Mouse (Mus musculus) heart, embryonic 14.5 days (tissue): ENCODE results near the gene Lpcat2. TPM values are rescaled to one million over a fixed set of nuclear protein-coding genes. Genes with fewer than 3 reads are reported as not detected.

Experiments
- ATAC-seq: fragments of 200-750 bp; cut with Nextera tagmentation; 2 replicates; pipeline ENCODE4 v1.8.0; 2017; ENCODE audit warnings: low read depth, moderate TSS enrichment; ENCODE audit not compliant: insufficient number of reproducible peaks, insufficient read depth, low FRiP score
- H3K27ac ChIP-seq, 2 experiments: fragments of 200-500 bp in 1 of 2; fragments of 300-500 bp in 1 of 2; sonication (generic) in 1 of 2; replicated peaks in 1 of 2; 2 replicates each; pipeline ENCODE4 v1.5.1; 2012 to 2014; ENCODE audit warnings: low read depth in 2 of 2, low read length in 2 of 2, control low read depth in 1 of 2, mild to moderate bottlenecking in 1 of 2, mixed read lengths in 1 of 2; ENCODE audit not compliant: control insufficient read depth in 1 of 2, insufficient read depth in 1 of 2
- H3K27me3 ChIP-seq: fragments of 300-500 bp; sonication (generic); 2 replicates; pipeline ENCODE4 v1.6.1; 2014; ENCODE audit warnings: mild to moderate bottlenecking, low read length, control low read depth; ENCODE audit not compliant: control insufficient read depth, insufficient read depth
- H3K36me3 ChIP-seq: fragments of 300-500 bp; sonication (generic); 2 replicates; pipeline ENCODE4 v1.6.1; 2014; ENCODE audit warnings: mild to moderate bottlenecking, control low read depth, low read length, mixed read lengths; ENCODE audit not compliant: control insufficient read depth, insufficient read depth
- H3K4me1 ChIP-seq, 2 experiments: fragments of 200-500 bp in 1 of 2; fragments of 300-500 bp in 1 of 2; sonication (generic) in 1 of 2; 2 replicates each; pipeline ENCODE4 v1.6.1; 2012 to 2014; ENCODE audit warnings: low read length in 2 of 2, control low read depth in 1 of 2, mixed read lengths in 1 of 2; ENCODE audit not compliant: control insufficient read depth in 2 of 2, insufficient read depth in 2 of 2
- H3K4me2 ChIP-seq: fragments of 300-500 bp; sonication (generic); 2 replicates; pipeline ENCODE4 v1.6.1; 2014; ENCODE audit warnings: mild to moderate bottlenecking, low read length
- H3K4me3 ChIP-seq, 2 experiments: fragments of 200-500 bp in 1 of 2; fragments of 300-500 bp in 1 of 2; sonication (generic) in 1 of 2; 2 replicates each; pipeline ENCODE4 v1.5.1; 2012 to 2014; ENCODE audit warnings: low read length in 2 of 2, mild to moderate bottlenecking in 2 of 2, control low read depth in 1 of 2, low read depth in 1 of 2, moderate library complexity in 1 of 2; ENCODE audit not compliant: control insufficient read depth in 1 of 2, insufficient read depth in 1 of 2
- H3K9ac ChIP-seq: fragments of 300-500 bp; sonication (generic); 2 replicates; pipeline ENCODE4 v1.6.1; 2014; ENCODE audit warnings: mild to moderate bottlenecking, low read length
- H3K9me3 ChIP-seq: fragments of 300-500 bp; sonication (generic); 2 replicates; pipeline ENCODE4 v1.6.1; 2016; ENCODE audit warnings: low read length, control low read depth; ENCODE audit not compliant: control insufficient read depth
- WGBS: fragments of 180-500 bp; shearing (Covaris S2); extraction: QIAGEN DNeasy Blood & Tissue Kit; methylation state at CpG from one replicate; pipeline ENCODE4 v1.1.7; 2014; 5-methylcytosine and 5-hydroxymethylcytosine counted together
- polyA plus RNA-seq: library from polyadenylated mRNA; unstranded; fragments of >200 nt; fragmentation: Nextera tagmentation; extraction: Ambion mirVana; gene quantifications from 2 replicates; pipeline ENCODE4 v1.2.1, GENCODE M21; 2014

Gene Lpcat2
- 5.0 and 5.7 TPM in 2 replicates for polyA plus RNA-seq

DNA sequence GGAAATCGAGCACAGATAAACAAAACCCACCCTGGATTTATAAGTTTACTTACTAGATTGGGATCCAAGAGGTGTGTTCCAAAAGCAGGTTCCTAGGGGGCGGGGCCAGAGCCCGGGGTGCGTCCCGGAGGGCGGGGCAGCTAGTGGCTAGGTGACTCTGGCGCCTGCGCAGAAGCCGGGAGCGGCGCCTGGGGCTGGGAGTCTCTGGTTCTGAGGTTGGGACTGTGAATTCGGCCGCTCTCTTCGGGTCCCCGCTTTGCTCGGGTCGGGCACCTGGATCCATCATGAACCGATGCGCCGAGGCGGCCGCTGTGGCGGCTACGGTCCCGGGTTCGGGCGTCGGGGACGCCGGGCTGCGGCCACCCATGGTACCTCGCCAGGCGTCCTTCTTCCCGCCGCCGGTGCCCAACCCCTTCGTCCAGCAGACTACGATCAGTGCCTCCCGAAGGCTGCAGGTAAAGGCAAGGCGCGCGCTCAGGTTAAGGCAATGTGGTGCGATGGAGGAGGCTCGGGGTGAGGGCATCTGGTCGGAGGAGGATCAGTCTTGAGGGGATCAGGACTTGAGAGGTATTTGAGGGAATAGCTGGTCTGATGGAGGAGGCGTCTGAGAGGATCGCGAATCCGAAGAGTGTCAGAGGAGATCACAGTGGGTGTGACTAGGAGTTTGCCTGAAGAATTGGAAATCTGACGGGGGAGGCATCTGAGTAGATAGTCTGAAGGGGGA lies at the start of gene Lpcat2:
TSS of gene Lpcat2 (plus strand) at position 169 of the 724 bp plus-strand sequence.
- Histone ChIP-seq H3K27ac (no peak within 1 kb of the TSS), H3K36me3 (peaks cover 9% of the 10 kb centered on the region; the same call in 1 of the 2 replicates), H3K9me3 (no peaks in the 10 kb centered on the region), H3K27me3 (peaks cover 9% of the 10 kb centered on the region; the same call in 1 of the 2 replicates), H3K4me2 (peak within 1 kb of the TSS; percentile 91), H3K9ac (peak within 1 kb of the TSS; percentile 72), H3K4me1 (peaks cover 2 to 3% of the 10 kb centered on the region in 2 experiments; a peak in 1 of 4 replicates), H3K4me3 (peak within 1 kb of the TSS; percentile 55 to 63)
- ATAC-seq: 0 out of 2 replicates have a peak, but pooled peaks have one; percentile 52
- under 1% methylated on average over 50 of the region's 50 CpGs for WGBS

DNA sequence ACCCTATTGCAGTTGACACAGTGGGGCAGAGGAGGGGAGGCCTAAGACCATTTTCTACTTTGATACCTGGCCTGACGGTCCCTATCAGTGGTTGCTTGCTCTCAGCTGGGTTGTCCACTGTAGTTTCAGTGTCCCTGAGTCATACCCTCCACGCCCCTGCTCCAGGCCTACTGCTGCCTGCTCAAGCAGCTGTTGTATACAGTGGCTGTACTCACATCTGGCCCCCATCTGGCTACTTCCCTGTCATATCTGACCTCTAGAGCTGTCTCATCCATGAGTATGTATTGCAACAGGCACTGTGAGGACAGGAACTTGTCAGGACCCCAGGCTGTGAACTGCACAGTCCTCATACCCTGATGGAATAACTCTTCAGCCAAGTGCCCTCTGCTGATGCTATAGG lies 42.4 kb upstream of the Lpcat2 start:
- no peaks in the 10 kb centered on the region for H3K4me1 ChIP-seq
- H3K9me3 ChIP-seq: no peaks in the 10 kb centered on the region
- no peak overlapping the region for H3K4me2 ChIP-seq
- peaks cover 6% of the 10 kb centered on the region; the same call in 1 of the 2 replicates for H3K27me3 ChIP-seq
- H3K9ac ChIP-seq: no peak overlapping the region
- no peak for ATAC-seq
- no peak overlapping the region for H3K4me3 ChIP-seq
- 83% methylated on average over 2 of the region's 2 CpGs for WGBS
- no peaks in the 10 kb centered on the region for H3K36me3 ChIP-seq
- H3K27ac ChIP-seq: no peak overlapping the region

DNA sequence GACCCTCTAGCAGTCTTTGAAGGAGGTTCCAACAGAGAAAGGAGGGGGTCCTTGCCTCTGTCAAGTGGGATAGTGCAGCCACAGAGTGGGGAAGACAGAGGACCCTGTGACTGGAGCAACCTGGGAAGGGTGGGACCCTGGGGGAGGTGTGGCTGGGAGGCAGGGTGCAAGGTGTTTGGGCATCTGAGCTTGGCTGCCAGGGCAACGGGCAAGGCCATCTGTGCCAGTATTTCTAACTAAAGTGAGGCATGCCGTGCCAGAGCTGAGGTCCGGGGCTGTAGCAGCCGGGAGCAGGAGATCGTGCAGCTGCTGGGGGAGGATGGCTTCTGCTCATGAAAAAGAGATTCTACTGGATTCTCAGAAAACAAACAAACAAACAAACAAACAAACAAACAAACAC lies 39.5 kb upstream of the Lpcat2 start:
- Histone ChIP-seq H3K9me3 (no peaks in the 10 kb centered on the region), H3K9ac (no peak overlapping the region), H3K4me1 (no peaks in the 10 kb centered on the region), H3K27ac (no peak overlapping the region), H3K27me3 (peaks cover 6% of the 10 kb centered on the region; the same call in 1 of the 2 replicates), H3K36me3 (no peaks in the 10 kb centered on the region), H3K4me2 (no peak overlapping the region), H3K4me3 (no peak overlapping the region)
- no peak for ATAC-seq
- 83% methylated on average over 5 of the region's 5 CpGs for WGBS

DNA sequence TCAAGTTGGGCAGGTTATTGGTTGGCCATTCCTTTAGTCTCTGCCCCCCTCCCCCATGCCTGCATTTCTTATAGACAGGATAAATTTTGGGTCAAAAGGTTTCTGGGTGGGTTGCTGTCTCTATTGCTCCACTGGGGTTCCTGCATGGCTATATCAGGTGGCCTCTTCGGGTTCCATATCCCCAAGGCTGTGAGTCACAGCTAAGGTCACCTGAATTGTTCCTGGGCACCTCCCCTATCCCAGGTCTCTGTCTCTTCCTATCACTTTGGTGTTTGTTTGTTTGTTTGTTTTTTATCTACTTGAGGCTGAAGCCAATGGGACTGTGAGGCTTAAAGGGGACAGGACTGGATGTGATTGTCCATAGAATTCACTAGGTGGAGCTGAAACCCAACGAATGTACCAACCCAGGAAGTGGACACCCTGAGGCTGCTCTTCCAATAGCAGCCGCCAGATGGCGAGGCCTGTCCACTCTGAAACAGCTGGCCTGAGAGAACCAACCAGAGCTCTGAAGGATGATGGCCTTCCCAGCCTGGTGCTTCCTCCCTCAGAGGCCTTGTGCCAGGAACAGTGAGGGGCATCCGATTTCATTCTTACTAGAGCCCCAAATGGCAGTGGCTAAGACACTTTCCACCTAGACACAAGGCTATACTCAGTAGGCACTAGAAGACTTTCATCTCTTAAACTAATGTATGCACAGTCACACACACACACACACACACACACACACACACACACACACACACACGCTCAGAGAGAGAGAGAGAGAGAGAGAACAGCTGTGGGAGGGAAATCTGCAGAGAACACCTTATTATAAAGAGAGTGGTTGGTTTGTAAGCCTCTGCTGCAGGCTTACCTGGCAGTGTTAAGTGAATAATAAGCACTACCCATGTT lies 37.0 kb upstream of the Lpcat2 start:
- ATAC-seq: peak; percentile 55; the same call in 1 of the 2 replicates
- Histone ChIP-seq H3K27me3 (peaks cover 6% of the 10 kb centered on the region; the same call in 1 of the 2 replicates), H3K4me2 (no peak overlapping the region), H3K27ac (no peak overlapping the region), H3K36me3 (no peaks in the 10 kb centered on the region), H3K9ac (no peak overlapping the region), H3K9me3 (no peaks in the 10 kb centered on the region), H3K4me1 (no peaks in the 10 kb centered on the region; a peak in 1 of 4 replicates), H3K4me3 (no peak overlapping the region)
- WGBS: 22% methylated on average over 6 of the region's 6 CpGs

GRCm38 (mm10) chr8:92821151-92821550 lies 34.0 kb upstream of the Lpcat2 start:
- no peaks in the 10 kb centered on the region for H3K36me3 ChIP-seq
- H3K9ac ChIP-seq: no peak overlapping the region
- ATAC-seq: no peak
- H3K27me3 ChIP-seq: peaks cover 8% of the 10 kb centered on the region
- H3K4me2 ChIP-seq: no peak overlapping the region
- H3K27ac ChIP-seq: no peak overlapping the region
- peaks cover 0 to 6% of the 10 kb centered on the region in 2 experiments; a peak in 2 of 4 replicates for H3K4me1 ChIP-seq
- no peaks in the 10 kb centered on the region for H3K9me3 ChIP-seq
- no peak overlapping the region for H3K4me3 ChIP-seq

GRCm38 (mm10) chr8:92822386-92822785 lies 32.8 kb upstream of the Lpcat2 start:
- Histone ChIP-seq H3K4me3 (no peak overlapping the region), H3K4me2 (no peak overlapping the region), H3K4me1 (peaks cover 2 to 7% of the 10 kb centered on the region in 2 experiments; a peak in 3 of 4 replicates), H3K9ac (no peak overlapping the region), H3K9me3 (no peaks in the 10 kb centered on the region), H3K27me3 (peaks cover 15% of the 10 kb centered on the region), H3K36me3 (no peaks in the 10 kb centered on the region), H3K27ac (no peak overlapping the region)
- WGBS: 72% methylated on average over 5 of the region's 5 CpGs
- no peak for ATAC-seq

GRCm38 (mm10) chr8:92825991-92826390 lies 29.1 kb upstream of the Lpcat2 start:
- Histone ChIP-seq H3K4me2 (no peak overlapping the region), H3K9ac (no peak overlapping the region), H3K27me3 (peaks cover 25% of the 10 kb centered on the region), H3K36me3 (no peaks in the 10 kb centered on the region), H3K4me3 (no peak overlapping the region), H3K4me1 (peaks cover 2 to 7% of the 10 kb centered on the region in 2 experiments; a peak in 3 of 4 replicates), H3K9me3 (no peaks in the 10 kb centered on the region), H3K27ac (no peak overlapping the region; a peak in 1 of 4 replicates)
- ATAC-seq: no peak
- 47% methylated on average over 4 of the region's 4 CpGs for WGBS
